Mouse (Mus musculus): ENCODE measurements around the gene Gm37240.

Gene Gm37240

DNA sequence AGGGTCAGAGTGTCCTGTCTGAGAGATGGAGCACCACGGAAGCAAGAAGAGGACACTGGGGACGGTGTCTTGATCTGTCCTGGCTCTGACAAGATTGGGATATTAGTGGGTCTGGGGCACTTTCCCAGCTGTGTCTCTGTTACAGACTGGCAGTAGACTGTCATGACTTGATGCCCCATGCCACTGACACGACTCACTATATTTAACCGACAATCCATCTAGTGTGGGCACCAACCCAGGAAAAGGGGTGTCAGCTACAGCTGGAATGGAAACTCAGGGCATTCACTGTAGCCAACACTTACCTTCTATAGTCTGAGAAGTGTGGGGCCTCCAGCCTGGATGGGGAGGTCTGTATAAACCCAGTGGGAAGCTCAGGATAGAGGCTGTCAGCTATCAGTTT, 681.4 kb downstream of the Gm37240 start:
- DNase-seq (ENCODE audit: extremely low spot score, low read depth, low spot score), result no peak

DNA sequence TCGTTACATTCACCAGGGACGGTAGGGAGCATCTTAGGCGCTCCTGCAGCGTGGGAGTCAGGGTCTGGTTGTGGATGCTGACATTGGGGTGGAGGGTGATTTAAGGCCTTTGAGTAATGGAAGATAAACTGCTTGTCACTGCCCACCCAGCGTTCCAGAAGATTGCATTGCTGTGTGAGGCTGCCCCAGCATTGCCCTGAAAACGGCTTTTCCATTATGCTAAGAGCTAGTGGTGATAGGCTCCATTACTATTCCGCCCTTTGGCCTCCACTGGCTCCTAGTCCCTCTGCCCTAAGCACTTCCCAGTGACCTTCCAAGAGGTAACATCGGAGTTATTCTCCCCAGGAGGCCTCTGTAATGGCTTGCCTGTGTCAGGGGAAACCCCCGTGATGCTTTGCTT, 683.7 kb downstream of the Gm37240 start:
- DNase-seq (ENCODE audit: extremely low spot score, low read depth, low spot score), result no peak

DNA sequence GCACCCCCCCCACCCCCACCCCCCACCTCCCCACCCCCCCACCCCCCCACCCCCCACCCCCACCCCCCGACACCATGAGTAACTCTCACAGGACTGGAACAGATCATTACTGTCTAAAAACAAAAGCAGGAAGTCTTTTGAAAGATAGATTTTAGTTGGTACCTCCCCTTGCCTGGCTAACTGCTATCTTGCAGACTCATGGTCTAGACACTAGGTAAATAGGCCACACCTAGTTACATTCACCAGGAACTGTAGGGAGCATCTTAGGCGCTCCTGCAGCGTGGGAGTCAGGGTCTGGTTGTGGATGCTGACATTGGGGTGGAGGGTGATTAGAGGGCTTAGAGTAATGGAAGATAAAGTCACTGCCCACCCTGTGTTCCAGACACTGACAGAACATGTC, 684.6 kb downstream of the Gm37240 start:
- DNase-seq (ENCODE audit: extremely low spot score, low read depth, low spot score), result no peak

DNA sequence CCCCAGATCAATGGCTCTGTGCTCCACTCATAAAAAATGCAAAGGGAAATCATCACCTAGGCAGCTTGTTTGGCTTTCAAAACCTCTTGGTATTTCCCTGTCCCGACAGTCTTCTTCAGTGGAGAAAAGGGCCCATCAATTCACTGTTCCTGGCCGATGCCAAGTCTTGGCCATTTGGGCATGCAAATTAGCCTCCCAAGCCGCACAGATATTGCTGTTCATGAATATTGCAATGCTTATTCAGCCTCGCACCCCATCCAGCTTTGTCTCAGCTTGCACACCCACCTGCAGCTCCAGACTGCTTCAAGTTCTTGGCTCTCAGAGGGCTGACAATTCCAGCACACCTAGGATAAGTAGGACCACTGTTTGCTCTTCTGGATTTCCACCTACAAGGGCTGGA, 685.5 kb downstream of the Gm37240 start:
- DNase-seq (ENCODE audit: extremely low spot score, low read depth, low spot score), result no peak

DNA sequence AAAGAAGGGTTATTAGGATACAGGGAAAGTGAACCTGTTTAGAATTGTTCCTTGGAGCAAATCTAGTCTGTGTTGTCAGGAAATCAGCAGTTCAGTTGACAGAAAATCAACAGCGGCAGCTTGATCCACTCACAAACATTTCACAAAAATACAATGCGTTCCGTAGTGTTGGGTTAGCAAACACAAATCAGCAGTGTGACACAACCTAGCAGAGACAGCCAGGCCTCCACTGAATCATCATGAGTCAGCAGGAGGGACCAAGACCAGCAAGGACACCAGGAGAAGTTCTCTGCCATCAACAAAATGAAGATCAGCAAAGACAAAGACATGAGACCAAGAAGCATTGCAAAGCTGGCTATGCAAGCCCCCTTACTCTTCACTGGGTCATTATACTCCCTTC, 688.8 kb downstream of the Gm37240 start:
- no peak for DNase-seq (ENCODE audit: extremely low spot score, low read depth, low spot score)

DNA sequence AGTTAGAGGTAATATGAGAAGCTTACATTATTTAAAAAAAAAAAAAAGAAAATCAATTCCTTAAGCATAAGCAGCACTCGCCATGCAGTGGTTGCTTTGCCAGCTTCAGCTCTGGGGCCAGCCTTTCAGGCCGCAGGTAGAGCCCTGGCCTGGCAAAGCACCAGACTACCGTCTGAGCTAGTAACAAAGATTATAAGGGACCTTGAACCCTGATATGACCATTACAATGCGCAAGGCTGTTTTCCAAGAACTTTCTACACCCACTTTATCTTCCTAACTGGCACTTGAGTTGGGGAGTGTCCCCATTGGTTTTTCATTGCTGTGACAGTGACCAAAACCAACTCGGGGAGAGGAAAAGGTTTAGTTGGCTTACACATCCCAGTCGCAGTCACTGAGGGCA, 690.2 kb downstream of the Gm37240 start:
- no peak for DNase-seq (ENCODE audit: extremely low spot score, low read depth, low spot score)

DNA sequence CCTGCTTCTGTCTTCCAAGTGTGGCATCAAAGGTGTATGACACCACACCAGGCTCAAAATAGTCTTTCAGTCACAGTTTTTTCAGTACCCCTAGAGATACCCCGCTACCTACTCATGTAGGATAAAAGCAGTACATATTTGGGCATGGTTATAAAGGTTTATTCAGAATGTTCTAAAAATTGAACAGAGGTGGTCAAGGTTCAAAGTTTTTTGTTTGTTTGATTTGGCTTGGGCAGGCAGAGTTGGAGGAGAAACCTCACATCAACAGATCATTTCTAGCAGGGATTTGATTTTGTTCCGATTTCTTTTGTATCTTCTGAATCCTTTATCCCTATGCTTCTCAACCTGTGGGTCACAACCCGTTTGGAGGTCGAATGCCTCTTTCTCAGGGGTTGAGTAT, 690.7 kb downstream of the Gm37240 start:
- DNase-seq (ENCODE audit: extremely low spot score, low read depth, low spot score), result no peak

DNA sequence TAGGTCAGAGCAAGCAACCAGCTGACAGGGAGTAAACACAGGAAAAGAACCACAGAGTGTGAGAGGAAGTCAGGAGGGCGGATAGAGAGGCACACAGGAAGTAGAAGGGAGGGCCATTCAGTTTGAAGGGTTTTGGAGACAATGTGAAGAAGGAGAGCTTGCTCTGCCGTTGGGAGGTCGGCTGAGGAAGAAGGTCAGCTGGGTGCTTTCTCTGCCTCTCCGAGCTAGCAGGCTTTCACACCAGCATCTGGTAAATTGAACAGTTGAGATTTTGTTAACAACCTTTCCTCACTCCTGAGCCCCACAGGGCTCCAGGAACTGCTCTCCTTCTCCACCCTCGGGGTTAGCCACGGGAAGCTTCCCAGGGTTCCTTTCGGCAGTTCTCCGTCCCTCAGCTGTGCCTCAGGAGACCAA, 692.2 kb downstream of the Gm37240 start:
- no peak for DNase-seq (ENCODE audit: extremely low spot score, low read depth, low spot score)

DNA sequence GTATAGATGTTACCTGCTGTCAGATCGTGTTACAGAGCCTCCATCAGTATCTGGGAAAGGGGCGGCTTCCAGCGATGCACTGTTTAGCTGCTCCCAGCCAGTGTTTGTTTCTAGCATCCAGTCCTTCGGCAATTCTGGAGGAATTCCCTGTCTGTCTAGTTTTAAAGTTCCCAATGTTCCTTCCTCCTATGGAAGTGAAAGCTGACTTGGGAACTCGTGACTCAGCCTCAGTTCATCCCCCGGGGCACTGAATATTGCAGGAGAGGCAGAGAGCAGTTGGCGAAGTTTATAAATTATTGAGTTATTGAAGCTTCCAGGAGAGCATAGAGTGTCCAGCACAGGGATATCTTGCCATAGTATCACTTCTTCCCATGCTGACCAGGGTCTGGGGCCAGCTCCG, 697.5 kb downstream of the Gm37240 start:
- no peak for DNase-seq (ENCODE audit: extremely low spot score, low read depth, low spot score)

DNA sequence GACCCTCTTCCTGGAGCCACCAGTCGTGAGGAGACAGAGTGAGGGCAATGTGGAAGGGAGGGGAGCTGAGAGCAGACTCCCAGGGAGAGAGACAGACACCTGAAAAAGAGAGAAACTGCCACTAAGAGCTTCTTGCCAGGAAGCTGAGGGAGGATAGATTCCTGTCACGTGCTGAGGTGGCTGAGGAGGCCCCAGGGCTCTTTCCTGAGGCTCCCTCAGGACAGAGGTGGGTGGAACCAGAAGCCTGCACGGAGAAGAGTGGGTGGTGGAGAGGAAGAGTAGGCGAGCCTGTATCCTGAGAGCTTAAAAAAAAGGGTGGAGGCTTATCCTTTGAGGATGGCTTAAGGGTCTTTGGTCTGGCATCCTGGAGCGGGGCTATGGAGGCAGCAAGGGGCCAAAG, 699.0 kb downstream of the Gm37240 start:
- no peak for DNase-seq (ENCODE audit: extremely low spot score, low read depth, low spot score)

DNA sequence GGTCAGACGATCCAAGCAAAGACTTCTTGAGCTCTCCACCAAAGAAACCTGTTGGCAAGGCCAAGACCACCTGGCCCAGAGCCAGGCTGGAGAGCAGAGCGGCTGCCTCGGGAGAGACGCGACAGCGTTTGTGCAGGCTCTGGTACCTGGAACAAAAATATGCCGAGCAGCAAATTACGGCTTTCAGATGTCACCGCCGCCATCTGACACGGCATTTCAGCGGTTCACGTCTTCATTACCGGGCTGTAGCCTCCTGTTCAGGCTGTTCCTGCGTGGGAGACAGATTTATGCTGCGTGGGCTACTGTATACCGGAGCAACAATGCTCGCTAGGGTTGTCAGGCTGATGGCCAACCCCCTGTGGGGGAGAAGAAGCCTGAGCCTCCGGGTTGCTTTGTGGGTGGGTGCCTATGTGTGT, 700.6 kb downstream of the Gm37240 start:
- DNase-seq (ENCODE audit: extremely low spot score, low read depth, low spot score), result no peak

DNA sequence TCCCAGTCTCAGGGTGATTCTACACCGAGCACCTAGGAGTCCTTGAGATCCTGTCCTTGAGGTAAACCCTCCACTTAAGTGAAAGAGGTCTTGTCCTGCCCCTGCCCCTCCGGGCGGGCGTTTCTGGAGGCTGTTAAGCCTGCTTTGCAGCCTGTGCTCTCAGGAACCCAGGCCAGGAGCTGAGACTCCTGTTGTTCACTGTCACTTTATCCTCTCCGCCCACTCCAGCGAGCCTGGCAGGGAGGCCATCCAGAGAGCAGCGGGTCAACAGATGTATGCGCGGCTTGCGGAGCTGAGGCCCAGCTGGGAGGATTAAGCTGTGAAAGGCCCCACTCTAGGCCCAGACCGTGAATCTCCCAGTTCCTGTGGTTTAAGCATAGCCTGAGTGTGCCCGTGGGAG, 701.5 kb downstream of the Gm37240 start:
- no peak for DNase-seq (ENCODE audit: extremely low spot score, low read depth, low spot score)

DNA sequence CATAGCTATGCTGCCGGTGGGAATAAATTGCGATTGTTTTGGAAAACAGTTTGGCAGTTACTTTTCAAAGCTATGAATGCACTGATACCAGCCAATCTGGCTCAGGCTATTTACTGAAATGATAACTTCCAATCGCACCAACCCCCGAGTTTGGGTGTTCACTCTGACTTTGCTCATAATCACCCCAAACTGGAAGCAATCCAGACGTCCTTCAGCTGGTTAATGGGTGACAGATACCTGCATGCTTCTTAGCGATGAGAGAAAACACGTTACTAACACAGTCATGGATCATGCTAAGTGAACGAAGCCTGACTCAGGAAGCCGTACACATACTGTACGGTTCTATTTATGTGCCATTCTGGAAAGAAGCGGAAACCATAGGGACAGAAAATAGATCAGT, 702.4 kb downstream of the Gm37240 start:
- DNase-seq (ENCODE audit: extremely low spot score, low read depth, low spot score), result no peak

DNA sequence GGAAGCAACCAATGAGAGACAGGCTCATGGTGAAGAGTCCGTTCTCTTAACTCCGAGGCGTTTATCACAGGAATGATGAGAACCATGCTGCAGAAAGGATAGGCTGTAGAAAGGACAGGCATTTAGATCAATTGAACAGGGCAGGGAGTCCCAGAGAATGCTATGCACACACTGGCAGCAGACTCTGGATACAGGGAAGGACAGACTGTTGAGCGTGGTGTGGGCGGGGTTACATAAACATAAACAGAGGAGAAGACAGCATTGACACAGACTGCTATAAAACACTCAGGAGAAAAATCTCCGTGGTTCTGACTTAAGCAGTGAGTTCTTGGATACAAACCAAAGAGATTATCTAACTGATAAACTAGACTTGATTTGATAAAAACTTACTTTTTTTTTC, 703.2 kb downstream of the Gm37240 start:
- DNase-seq (ENCODE audit: extremely low spot score, low read depth, low spot score), result no peak

DNA sequence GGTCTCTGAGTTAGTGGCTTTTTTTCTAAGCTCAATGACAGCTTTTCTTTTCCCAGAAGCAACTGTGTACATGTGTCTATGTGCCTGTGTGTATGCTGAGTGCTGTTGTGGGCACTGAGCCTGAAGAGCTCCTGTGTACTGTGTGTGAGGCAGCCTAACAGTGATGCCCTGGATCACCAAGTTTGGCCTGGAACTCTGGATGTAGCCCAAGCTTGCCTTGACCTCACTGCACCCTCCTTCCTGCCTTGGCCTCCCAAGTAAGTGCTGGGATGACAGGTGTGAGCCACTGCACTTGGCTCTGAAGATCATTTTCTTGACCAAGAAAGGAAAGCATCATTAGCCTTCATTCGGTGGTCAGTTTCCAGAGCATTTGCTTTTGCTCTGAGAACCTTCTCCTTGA, 710.6 kb downstream of the Gm37240 start:
- no peak for DNase-seq (ENCODE audit: extremely low spot score, low read depth, low spot score)

DNA sequence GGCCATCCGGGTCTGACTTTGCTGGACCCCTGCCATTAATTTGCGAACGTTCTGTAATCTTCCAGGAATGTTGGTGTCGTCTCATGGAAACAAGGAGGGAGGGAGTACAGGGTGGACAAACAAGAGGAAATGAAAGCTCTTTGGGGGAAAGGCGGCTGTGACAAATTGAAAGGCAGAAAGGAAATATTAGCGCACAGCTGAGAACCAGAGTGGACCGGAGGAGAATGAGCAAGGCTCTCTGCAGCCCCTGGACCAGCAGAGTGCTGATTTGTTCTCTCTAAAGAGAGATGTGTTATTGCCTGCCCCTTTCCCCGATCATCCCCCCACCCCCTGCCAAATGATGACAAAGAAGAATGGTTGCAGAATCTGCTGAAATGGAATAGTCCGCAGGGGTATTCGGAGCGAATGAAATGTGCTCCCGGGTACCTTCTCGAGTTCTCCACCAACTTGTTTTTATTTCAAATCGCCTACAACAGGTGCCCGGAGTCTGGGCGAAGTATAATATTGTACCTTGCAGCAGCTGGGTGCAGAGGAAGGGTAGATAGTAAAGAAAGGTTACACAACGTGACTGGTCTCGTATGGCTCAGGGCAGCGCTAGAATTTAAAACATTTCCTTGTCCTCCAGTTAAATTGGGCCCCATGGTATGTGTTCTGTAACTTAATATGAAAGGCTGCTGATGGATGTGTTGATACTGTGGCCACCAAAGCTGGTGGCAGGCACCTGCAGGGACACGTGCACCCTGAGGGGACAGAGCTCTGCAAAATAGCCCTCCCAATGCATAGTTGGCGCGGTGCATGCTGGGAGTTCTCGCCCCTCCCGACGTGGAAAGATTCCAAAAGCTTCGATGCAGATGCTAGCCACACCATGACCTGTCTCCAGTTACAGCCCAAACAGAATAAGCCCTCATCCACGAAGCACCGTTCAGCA, 712.5 kb downstream of the Gm37240 start:
- DNase-seq (ENCODE audit: extremely low spot score, low read depth, low spot score), result no peak

DNA sequence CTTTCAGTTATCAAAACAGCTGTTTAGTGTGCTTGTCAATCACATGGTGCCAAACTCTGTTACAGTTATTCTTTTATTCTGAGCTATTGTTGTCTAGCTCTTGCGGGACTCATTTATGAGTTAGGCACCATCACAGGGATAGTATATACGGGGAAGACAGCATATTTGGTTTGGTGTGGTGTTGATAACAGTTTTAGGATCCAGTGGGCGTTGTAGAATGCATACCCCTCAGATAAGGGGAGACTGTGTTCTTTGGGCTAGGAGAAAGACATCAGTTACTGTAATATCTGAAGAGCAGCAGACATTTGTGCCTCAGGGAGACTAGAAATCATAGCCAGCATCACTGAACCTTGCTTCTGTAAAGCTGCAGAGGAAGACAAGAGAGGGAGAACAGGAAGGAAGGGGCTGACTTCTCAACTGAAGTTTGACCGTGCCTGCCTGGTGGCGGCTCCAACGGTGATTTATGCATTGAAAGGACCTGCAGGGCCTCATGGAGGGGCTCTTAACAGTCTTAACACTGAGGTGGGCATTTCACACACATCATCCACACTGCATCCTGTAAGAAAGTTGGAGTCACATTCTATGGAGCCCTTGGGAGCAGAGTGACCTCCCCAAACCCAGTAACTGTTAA, 713.8 kb downstream of the Gm37240 start:
- DNase-seq (ENCODE audit: extremely low spot score, low read depth, low spot score), result no peak

DNA sequence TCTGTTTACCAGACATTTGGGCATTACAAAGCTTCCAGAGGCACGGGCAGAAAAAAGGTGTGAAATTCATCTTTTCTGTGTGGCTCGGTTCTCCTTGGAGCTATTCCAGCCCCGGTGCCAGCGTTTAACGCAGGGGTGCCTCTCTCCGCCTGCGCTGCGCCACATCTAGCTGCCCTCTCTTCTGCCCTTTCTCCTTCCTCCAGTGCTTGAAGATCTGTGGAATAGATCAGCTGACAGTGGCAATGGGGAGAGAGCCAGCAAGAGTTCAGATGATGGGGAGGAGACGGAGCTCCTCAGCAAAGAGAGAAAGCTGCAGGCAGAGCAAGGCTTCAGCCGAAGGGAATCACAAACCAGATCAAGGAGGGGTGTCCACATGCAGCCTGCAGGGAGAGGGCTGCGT, 714.8 kb downstream of the Gm37240 start:
- no peak for DNase-seq (ENCODE audit: extremely low spot score, low read depth, low spot score)

DNA sequence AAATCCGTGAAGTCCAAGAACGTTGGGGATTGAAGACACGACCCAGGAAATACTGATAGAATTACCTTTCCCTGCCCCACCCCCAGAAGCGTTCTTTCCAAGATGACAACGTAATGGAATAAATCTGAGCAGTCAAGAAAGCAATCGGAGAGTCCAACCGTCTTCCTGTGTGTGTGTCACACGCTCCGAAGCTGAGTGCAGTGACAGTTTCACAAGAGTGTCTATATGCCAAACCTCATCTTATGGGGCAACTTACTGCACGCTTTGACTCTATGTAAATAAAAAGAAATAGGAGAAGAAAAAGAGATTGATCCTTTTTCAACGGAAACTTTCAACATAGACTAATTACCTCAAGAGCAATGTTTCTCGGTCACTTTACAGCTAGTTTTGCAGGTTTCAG, 715.2 kb downstream of the Gm37240 start:
- DNase-seq (ENCODE audit: extremely low spot score, low read depth, low spot score), result no peak

DNA sequence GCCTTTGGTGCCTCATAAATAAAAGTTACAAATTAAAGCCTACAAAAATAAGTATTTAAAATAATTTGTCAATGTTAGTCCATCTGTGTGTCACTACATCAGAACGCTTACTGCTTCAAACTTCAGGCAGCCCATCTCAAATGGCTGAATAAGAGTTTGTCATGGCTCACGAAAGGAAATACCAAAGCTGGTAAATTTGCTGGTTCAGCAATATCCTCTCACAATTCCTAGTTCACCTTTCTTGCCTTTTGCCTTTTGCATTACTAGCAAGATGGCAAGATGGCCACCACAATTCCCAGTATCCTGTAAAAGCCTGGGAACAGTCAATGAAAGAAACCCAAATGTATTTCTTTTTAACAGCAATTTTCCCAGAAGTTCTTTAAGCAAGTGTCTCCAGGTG, 718.5 kb downstream of the Gm37240 start:
- no peak for DNase-seq (ENCODE audit: extremely low spot score, low read depth, low spot score)

DNA sequence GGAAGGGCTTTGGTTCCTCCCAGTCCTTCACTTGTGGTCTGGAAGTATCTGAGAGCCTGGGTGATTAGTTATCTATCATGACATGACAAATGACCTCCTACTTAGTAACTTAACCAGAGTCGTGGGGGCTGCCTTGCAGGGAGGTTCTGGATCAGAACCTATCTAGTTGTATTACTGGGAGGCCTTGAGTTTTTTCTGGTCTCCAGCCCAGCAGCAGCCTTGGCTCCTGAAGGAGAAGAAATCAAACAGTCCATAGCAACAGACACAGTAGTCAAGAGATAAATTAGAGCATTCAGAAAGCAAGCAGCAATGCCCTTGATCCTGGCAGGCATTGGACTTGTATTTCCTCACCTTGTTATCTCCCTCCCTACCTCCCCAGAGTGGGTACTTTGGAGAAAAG, 722.4 kb downstream of the Gm37240 start:
- DNase-seq (ENCODE audit: extremely low spot score, low read depth, low spot score), result no peak

DNA sequence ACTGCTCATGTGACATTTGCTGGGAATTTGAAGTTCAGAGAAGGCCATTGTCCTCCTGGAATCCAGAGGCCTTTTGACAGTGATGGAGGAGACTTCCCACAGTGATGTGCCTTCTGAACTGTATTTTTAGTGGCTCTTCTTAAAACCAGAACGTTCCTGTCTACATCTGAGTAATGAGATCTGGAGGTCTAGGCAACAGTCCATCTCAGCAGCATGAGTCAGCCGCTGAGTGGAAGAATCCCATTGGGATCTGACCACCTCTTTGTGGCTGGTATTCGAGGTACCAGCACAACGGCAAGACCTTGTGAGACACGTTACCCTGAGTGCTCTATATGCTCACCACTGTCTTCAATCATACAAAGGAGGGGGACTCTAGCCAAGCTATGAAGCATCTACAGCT, 723.9 kb downstream of the Gm37240 start:
- no peak for DNase-seq (ENCODE audit: extremely low spot score, low read depth, low spot score)

DNA sequence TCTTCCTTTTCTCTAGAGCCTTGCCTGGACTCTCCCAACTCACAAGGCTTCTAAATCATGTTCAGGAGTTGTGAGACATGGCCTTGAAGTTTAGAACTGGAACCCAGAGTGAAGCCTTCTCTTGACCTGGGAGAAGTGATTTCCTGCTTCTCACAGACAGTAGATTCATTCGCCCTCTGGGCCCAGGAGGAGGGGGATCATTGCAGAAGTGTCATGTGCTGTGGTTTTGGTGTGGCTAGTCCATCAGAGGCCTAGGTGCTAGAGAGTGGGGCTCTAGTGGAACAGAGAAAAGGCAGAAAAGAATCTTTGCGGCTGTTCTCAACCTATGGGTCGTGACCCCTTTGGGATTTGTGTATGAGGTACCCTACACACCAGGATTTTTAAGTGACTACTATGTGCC, 724.9 kb downstream of the Gm37240 start:
- DNase-seq (ENCODE audit: extremely low spot score, low read depth, low spot score), result no peak
